Mouse (Mus musculus): ENCODE measurements around the gene Riok2. TPM values are rescaled to one million over a fixed set of nuclear protein-coding genes. Genes with fewer than 3 reads are reported as not detected.

Gene Riok2
- polyA plus RNA-seq, 1 experiment = 16.6 TPM

DNA sequence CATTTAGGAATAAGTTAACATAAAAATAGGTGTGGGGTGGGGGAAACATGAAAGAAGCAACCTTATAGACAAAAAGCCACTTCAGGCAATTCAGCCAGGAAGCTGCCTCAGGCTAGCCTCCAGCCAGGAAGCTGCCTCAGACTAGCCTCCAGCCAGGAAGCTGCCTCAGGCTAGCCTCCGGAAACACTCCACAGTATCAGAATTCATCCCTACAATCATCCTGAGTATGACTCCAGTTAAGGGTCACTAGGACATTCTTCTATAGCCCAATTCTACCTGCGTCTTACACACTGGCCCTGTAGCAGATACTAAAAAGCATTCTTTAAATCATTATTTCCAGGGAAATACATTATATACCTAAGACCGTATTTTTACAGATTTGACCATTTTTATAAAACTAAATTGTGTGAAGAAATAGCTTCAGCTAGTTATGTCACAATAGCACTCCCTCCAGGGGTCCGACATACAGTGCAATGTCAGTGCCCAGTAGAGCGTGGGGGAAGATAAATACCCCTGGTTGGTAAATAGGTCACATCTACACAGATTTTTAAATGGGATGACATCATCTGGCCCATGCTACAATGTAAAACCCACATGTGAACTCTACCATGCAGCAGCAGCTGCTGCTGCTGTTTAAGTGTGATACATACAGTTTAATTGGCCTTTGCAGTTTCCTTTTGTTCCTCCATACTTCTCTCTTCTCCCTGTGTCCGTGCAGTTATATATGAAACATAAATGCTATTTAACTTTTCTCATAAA is 34.8 kb downstream of the Riok2 start:
- TF ChIP-seq USF1 (IDR thresholded peaks at IDR 0.05; ENCODE audit: low read depth) (no peak), CEBPB (IDR thresholded peaks at IDR 0.05; ENCODE audit: low read depth) (no peak), FOSL1 (IDR thresholded peaks at IDR 0.05; ENCODE audit: insufficient read depth, low read length, poor library complexity, severe bottlenecking) (no peak), MYOD1 (IDR thresholded peaks at IDR 0.05; ENCODE audit: control insufficient read depth, insufficient read length, low read depth) (peak; percentile 70), MAX (IDR thresholded peaks at IDR 0.05) (no peak)

DNA sequence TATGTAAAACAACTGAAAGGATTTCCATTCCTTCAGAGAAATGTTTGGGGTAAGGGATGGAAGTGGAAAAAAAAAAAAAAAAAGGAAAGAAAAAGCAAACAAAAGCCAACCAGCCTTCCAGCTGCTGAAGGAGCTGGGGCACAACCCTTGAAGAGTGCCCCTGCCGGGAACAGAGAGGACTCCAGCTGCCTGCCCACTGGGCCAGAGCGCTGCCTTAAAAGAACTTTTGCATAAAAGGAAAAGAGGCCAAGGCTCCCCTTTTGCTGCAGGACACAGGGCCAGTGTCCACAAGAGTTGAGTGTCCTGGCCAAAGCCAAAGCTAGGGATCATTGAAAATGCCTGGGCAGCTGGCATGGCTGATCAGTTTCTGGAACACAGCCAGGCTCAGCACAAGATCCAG is 35.5 kb downstream of the Riok2 start:
- H3K79me3 ChIP-seq (ENCODE audit: low read depth) = no peaks in the 10 kb centered on the region
- no peaks in the 10 kb centered on the region for H3K79me2 ChIP-seq (ENCODE audit: control insufficient read depth, insufficient read depth)
- no peaks in the 10 kb centered on the region for H3K27me3 ChIP-seq (ENCODE audit: control insufficient read depth, insufficient read depth, insufficient read length)
- no peak for TF ChIP-seq CEBPB (IDR thresholded peaks at IDR 0.05; ENCODE audit: low read depth)
- no peak overlapping the region for H3K4me3 ChIP-seq (ENCODE audit: insufficient read depth, poor library complexity, severe bottlenecking)
- H3K36me3 ChIP-seq (ENCODE audit: control insufficient read depth, insufficient read depth) = no peaks in the 10 kb centered on the region
- no peak overlapping the region for H3ac ChIP-seq (ENCODE audit: control insufficient read depth, insufficient read length, low read depth)

More for the DNA sequence above, 34.8 kb downstream of the Riok2 start:
- Histone ChIP-seq H3ac (ENCODE audit: control insufficient read depth, insufficient read length, low read depth) (no peak overlapping the region), H3K79me2 (ENCODE audit: control insufficient read depth, insufficient read depth) (no peaks in the 10 kb centered on the region), H3K27me3 (ENCODE audit: control insufficient read depth, insufficient read depth, insufficient read length) (no peaks in the 10 kb centered on the region), H3K4me3 (ENCODE audit: insufficient read depth, poor library complexity, severe bottlenecking) (no peak overlapping the region), H3K36me3 (ENCODE audit: control insufficient read depth, insufficient read depth) (no peaks in the 10 kb centered on the region), H3K79me3 (ENCODE audit: low read depth) (no peaks in the 10 kb centered on the region)

DNA sequence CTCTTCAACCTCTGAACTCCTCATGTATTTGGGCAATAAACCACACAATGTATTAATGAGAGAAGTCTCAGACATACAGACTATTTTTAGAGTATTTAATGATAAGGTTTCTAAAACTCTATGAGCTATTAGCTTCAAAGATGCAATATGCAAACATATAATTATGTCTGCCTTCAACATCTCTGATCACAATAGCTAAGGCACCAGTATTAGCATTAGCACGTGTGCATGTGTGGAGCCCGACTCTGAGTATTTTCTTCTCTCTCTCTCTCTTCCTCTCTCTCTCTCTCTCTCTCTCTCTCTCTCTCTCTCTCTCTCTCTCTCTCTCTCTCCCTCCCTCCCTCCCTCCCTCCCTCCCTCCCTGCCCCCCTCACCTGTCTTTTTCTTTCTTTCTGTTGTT is 37.3 kb downstream of the Riok2 start:
- H3K79me2 ChIP-seq (ENCODE audit: control insufficient read depth, insufficient read depth) = no peaks in the 10 kb centered on the region
- H3K36me3 ChIP-seq (ENCODE audit: control insufficient read depth, insufficient read depth) = no peaks in the 10 kb centered on the region
- no peaks in the 10 kb centered on the region for H3K27me3 ChIP-seq (ENCODE audit: control insufficient read depth, insufficient read depth, insufficient read length)
- no peak overlapping the region for H3K4me3 ChIP-seq (ENCODE audit: insufficient read depth, poor library complexity, severe bottlenecking)
- no peaks in the 10 kb centered on the region for H3K79me3 ChIP-seq (ENCODE audit: low read depth)
- no peak overlapping the region for H3ac ChIP-seq (ENCODE audit: control insufficient read depth, insufficient read length, low read depth)
- no peak for TF ChIP-seq MYOG (IDR thresholded peaks at IDR 0.05; ENCODE audit: control insufficient read depth, extremely low read depth, insufficient read length)
- TF ChIP-seq FOSL1 (IDR thresholded peaks at IDR 0.05; ENCODE audit: insufficient read depth, low read length, poor library complexity, severe bottlenecking) = no peak
- TF ChIP-seq CEBPB (IDR thresholded peaks at IDR 0.05; ENCODE audit: low read depth) = no peak
- TF ChIP-seq MAX (IDR thresholded peaks at IDR 0.05) = no peak
- no peak for TF ChIP-seq MYOD1 (IDR thresholded peaks at IDR 0.05; ENCODE audit: control insufficient read depth, insufficient read length, low read depth)
- TF ChIP-seq CTCF (IDR thresholded peaks at IDR 0.05; ENCODE audit: control insufficient read depth, insufficient read depth, insufficient read length) = no peak
- no peak for TF ChIP-seq USF1 (IDR thresholded peaks at IDR 0.05; ENCODE audit: low read depth)

DNA sequence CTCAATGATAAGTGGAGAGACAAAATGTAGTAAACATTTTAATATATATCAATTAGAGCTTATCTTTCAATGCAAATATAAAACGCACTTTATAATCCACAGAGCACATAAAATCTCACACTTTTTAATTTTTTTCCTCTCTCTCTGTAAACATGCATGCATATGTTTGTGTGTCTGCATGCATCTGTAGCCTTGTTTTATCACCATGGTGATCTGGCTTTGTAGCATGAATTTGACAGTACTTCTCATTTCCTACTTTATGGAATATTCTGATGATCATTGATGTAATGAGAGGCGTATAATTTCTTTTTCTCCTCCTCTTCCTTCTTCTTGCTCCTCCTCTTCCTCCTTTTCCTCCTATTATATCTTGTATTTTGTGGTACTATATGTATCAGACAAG is 38.1 kb downstream of the Riok2 start:
- no peak overlapping the region for H3K4me3 ChIP-seq (ENCODE audit: insufficient read depth, poor library complexity, severe bottlenecking)
- TF ChIP-seq USF1 (IDR thresholded peaks at IDR 0.05; ENCODE audit: low read depth) = no peak
- no peak overlapping the region for H3ac ChIP-seq (ENCODE audit: control insufficient read depth, insufficient read length, low read depth)
- H3K79me3 ChIP-seq (ENCODE audit: low read depth) = no peaks in the 10 kb centered on the region
- H3K27me3 ChIP-seq (ENCODE audit: control insufficient read depth, insufficient read depth, insufficient read length) = no peaks in the 10 kb centered on the region
- no peaks in the 10 kb centered on the region for H3K36me3 ChIP-seq (ENCODE audit: control insufficient read depth, insufficient read depth)
- H3K79me2 ChIP-seq (ENCODE audit: control insufficient read depth, insufficient read depth) = no peaks in the 10 kb centered on the region

DNA sequence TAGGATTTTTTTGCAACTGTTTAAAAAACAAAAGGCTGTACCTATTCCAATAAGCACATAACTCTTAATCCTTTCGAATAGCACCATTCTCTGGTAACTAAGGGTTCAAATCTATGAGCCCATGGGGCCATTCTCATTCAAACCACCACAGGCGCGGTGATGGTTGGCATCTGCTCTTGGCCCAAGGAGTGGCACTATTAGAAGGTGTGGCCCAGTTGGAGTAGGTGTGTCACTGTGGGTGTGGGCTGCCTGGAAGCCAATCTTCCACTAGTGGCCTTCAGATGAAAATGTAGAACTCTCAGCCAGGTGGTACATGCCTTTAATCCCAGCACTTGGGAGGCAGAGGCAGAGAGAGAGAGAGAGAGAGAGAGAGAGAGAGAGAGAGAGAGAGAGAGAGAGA is 40.1 kb downstream of the Riok2 start:
- Histone ChIP-seq H3K36me3 (ENCODE audit: control insufficient read depth, insufficient read depth) (no peaks in the 10 kb centered on the region), H3ac (ENCODE audit: control insufficient read depth, insufficient read length, low read depth) (no peak overlapping the region), H3K79me3 (ENCODE audit: low read depth) (no peaks in the 10 kb centered on the region), H3K27me3 (ENCODE audit: control insufficient read depth, insufficient read depth, insufficient read length) (no peaks in the 10 kb centered on the region), H3K4me3 (ENCODE audit: insufficient read depth, poor library complexity, severe bottlenecking) (no peak overlapping the region), H3K79me2 (ENCODE audit: control insufficient read depth, insufficient read depth) (no peaks in the 10 kb centered on the region)
- TF ChIP-seq MYOG (IDR thresholded peaks at IDR 0.05; ENCODE audit: control insufficient read depth, extremely low read depth, insufficient read length) = no peak
- no peak for TF ChIP-seq USF1 (IDR thresholded peaks at IDR 0.05; ENCODE audit: low read depth)
- no peak for TF ChIP-seq MAX (IDR thresholded peaks at IDR 0.05)
- no peak for TF ChIP-seq FOSL1 (IDR thresholded peaks at IDR 0.05; ENCODE audit: insufficient read depth, low read length, poor library complexity, severe bottlenecking)
- TF ChIP-seq CTCF (IDR thresholded peaks at IDR 0.05; ENCODE audit: control insufficient read depth, insufficient read depth, insufficient read length) = no peak
- TF ChIP-seq MYOD1 (IDR thresholded peaks at IDR 0.05; ENCODE audit: control insufficient read depth, insufficient read length, low read depth) = no peak
- no peak for TF ChIP-seq CEBPB (IDR thresholded peaks at IDR 0.05; ENCODE audit: low read depth)

DNA sequence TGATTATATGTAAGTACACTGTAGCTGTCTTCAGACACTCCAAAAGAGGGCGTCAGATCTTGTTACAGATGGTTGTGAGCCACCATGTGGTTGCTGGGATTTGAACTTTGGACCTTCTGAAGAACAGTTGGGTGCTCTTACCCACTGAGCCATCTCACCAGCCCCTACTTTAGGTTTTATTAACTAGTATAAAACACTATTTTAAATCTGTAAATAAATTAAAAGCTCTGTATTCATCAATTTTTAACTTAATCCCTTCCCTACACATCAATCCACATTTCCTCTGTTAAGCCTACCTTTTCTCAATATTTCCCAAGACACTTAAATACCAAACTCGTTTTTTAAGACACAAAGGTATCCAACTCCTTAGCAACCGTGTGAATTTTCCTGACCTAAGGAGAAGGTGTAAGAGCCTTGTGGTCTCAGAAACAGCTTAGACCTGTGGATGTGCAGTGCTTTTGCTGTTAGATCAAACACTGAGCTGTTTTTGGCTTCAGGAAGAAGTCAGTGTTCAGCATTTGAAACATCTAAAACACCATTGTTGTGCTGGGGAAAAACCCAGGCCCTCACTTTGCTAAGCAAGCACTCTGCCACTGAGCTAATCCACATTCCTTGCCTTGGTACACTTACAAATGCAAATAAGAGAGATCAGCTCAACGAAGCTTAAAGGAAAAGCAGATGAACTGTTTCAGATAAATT is 50.6 kb downstream of the Riok2 start:
- Histone ChIP-seq H3K4me3 (ENCODE audit: insufficient read depth, poor library complexity, severe bottlenecking) (no peak overlapping the region), H3K79me3 (ENCODE audit: low read depth) (no peaks in the 10 kb centered on the region), H3K79me2 (ENCODE audit: control insufficient read depth, insufficient read depth) (no peaks in the 10 kb centered on the region), H3K36me3 (ENCODE audit: control insufficient read depth, insufficient read depth) (no peaks in the 10 kb centered on the region), H3ac (ENCODE audit: control insufficient read depth, insufficient read length, low read depth) (no peak overlapping the region), H3K27me3 (ENCODE audit: control insufficient read depth, insufficient read depth, insufficient read length) (no peaks in the 10 kb centered on the region)
- TF ChIP-seq CEBPB (IDR thresholded peaks at IDR 0.05; ENCODE audit: low read depth) (no peak), MAX (IDR thresholded peaks at IDR 0.05) (no peak), USF1 (IDR thresholded peaks at IDR 0.05; ENCODE audit: low read depth) (no peak), MYOG (IDR thresholded peaks at IDR 0.05; ENCODE audit: control insufficient read depth, extremely low read depth, insufficient read length) (no peak), CTCF (IDR thresholded peaks at IDR 0.05; ENCODE audit: control insufficient read depth, insufficient read depth, insufficient read length) (no peak), MYOD1 (IDR thresholded peaks at IDR 0.05; ENCODE audit: control insufficient read depth, insufficient read length, low read depth) (no peak), FOSL1 (IDR thresholded peaks at IDR 0.05; ENCODE audit: insufficient read depth, low read length, poor library complexity, severe bottlenecking) (no peak)
